Mouse (Mus musculus): ENCODE measurements at regions not wholly inside any gene's neighbourhood (a gene's known extent, or its start where the extent isn't known, plus 50 kb on each side); places are given as distances from the start of the nearest gene placed in this dataset.

DNA sequence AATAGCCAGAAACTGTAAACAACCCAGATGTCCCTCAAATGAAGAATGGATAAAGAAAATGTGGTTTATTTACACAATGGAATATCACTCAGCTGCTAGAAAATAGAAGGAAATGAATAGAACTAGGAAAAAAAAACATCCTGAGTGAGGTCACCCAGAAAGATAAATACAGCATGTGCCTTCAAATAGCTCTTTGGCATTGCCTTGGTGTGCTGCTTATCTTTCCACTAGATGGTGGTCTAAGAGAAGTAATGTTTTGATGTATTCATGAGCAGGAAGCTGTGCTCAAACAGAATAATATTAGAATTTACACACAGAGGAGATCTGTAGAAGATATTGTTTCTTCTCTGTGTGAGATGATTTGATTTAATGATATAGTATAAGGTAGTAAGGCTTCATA lies 78.8 kb downstream of the Zfp619 start:
- Histone ChIP-seq H3K4me3 (ENCODE audit: low read depth, low read length) (no peak overlapping the region), H3K27ac (ENCODE audit: low read depth, low read length) (no peak overlapping the region), H3K9me3 (ENCODE audit: control insufficient read depth, low read length) (no peaks in the 10 kb centered on the region), H3K36me3 (ENCODE audit: control insufficient read depth, insufficient read depth, low read length) (no peaks in the 10 kb centered on the region), H3K4me2 (replicated peaks; ENCODE audit: low read depth, low read length) (no peak overlapping the region), H3K9ac (ENCODE audit: low read depth, low read length) (no peak overlapping the region), H3K4me1 (replicated peaks; ENCODE audit: control insufficient read depth, insufficient read depth, low read length) (no peaks in the 10 kb centered on the region), H3K27me3 (ENCODE audit: control insufficient read depth, insufficient read depth, low read length) (no peaks in the 10 kb centered on the region)
- no peak for ATAC-seq (ENCODE audit: low FRiP score)
- DNase-seq (ENCODE audit: low spot score), result no peak

- WGBS, result 84% methylated on average over 4 of the region's 4 CpGs
Measured at GRCm38 (mm10) chr7:39613767-39614166, 96.2 kb downstream of the Zfp619 start.

DNA sequence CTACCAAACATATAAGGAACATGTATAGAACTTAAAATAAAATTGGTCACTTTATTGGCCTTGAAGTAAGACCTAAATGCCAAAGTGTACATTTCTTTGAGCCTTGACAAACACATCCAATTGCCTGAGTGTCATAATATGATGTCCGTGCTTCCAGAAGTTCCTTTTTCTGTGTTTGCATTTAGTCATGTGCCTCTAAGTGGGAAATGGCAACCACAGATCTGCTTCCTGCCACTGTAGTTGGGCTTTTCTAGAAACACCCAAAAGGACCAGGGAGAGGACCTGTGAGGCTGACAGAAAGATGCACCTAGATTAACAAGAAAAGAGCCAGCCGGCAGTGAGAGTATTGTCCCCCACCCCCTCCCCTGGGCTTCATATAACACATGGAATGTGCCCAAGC lies 97.5 kb downstream of the Zfp619 start:
- Histone ChIP-seq H3K27ac (ENCODE audit: low read depth, low read length) (no peak overlapping the region), H3K4me1 (replicated peaks; ENCODE audit: control insufficient read depth, insufficient read depth, low read length) (no peaks in the 10 kb centered on the region), H3K27me3 (ENCODE audit: control insufficient read depth, insufficient read depth, low read length) (no peaks in the 10 kb centered on the region), H3K9me3 (ENCODE audit: control insufficient read depth, low read length) (no peaks in the 10 kb centered on the region), H3K9ac (ENCODE audit: low read depth, low read length) (no peak overlapping the region), H3K4me2 (replicated peaks; ENCODE audit: low read depth, low read length) (no peak overlapping the region), H3K36me3 (ENCODE audit: control insufficient read depth, insufficient read depth, low read length) (no peaks in the 10 kb centered on the region), H3K4me3 (ENCODE audit: low read depth, low read length) (no peak overlapping the region)
- 90% methylated on average over 2 of the region's 2 CpGs for WGBS
- no peak for DNase-seq (ENCODE audit: low spot score)
- ATAC-seq (ENCODE audit: low FRiP score), result no peak

More at GRCm38 (mm10) chr7:39613767-39614166, 96.2 kb downstream of the Zfp619 start:
- ATAC-seq (ENCODE audit: low FRiP score) (no peak), DNase-seq (ENCODE audit: low spot score) (no peak)
- Histone ChIP-seq H3K4me3 (ENCODE audit: low read depth, low read length) (no peak overlapping the region), H3K4me2 (replicated peaks; ENCODE audit: low read depth, low read length) (no peak overlapping the region), H3K27ac (ENCODE audit: low read depth, low read length) (no peak overlapping the region), H3K36me3 (ENCODE audit: control insufficient read depth, insufficient read depth, low read length) (no peaks in the 10 kb centered on the region), H3K27me3 (ENCODE audit: control insufficient read depth, insufficient read depth, low read length) (no peaks in the 10 kb centered on the region), H3K9me3 (ENCODE audit: control insufficient read depth, low read length) (no peaks in the 10 kb centered on the region), H3K4me1 (replicated peaks; ENCODE audit: control insufficient read depth, insufficient read depth, low read length) (no peaks in the 10 kb centered on the region), H3K9ac (ENCODE audit: low read depth, low read length) (no peak overlapping the region)

DNA sequence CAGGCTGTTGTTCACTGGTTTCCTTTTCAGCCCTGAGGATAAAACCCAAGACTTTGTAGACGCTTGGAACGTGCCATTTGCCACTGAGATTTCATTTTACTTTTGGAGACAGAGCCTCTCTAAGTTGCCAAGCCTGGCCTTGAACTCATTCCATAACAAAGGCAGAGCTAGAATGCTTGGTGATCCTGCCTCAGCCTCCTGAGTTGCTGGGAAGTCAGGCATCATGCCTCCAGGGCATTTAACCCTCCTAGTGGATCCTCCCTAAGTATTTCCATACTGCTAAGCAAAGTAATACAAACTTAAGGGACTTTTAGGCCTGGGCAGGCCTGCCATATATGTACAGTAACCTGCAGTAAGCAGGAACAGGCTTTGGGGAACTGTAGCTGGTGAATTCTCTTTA lies 104.2 kb downstream of the Zfp619 start:
- Histone ChIP-seq H3K4me1 (replicated peaks; ENCODE audit: control insufficient read depth, insufficient read depth, low read length) (no peaks in the 10 kb centered on the region), H3K27me3 (ENCODE audit: control insufficient read depth, insufficient read depth, low read length) (no peaks in the 10 kb centered on the region), H3K9ac (ENCODE audit: low read depth, low read length) (no peak overlapping the region), H3K36me3 (ENCODE audit: control insufficient read depth, insufficient read depth, low read length) (no peaks in the 10 kb centered on the region), H3K4me2 (replicated peaks; ENCODE audit: low read depth, low read length) (no peak overlapping the region), H3K9me3 (ENCODE audit: control insufficient read depth, low read length) (no peaks in the 10 kb centered on the region), H3K4me3 (ENCODE audit: low read depth, low read length) (no peak overlapping the region), H3K27ac (ENCODE audit: low read depth, low read length) (no peak overlapping the region)
- 85% methylated on average over 2 of the region's 2 CpGs for WGBS
- DNase-seq (ENCODE audit: low spot score), result no peak
- ATAC-seq (ENCODE audit: low FRiP score), result no peak

DNA sequence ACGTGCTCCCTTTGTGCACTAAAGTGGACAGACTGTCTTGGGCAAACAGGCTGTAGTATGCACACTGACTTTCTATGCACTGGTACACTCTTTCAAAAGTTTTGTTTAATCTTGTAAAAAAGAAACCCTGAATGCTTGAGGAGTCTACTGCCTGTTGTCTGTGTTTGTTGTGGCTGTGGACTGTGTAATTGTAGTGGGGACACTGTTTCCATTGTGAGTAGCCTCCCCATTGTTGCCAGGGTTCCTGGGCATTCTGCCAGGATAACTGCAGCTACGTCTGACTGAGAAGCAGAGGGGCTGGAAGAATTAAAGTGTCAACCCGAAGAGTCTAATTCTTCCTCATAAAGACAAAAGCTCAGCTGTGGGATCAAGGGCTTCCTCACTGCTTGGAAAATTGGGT lies 115.3 kb downstream of the Zfp619 start:
- H3K9ac ChIP-seq (ENCODE audit: low read depth, low read length), result no peak overlapping the region
- no peaks in the 10 kb centered on the region for H3K9me3 ChIP-seq (ENCODE audit: control insufficient read depth, low read length)
- DNase-seq (ENCODE audit: low spot score), result peak; percentile 31
- peak; percentile 71 for ATAC-seq (ENCODE audit: low FRiP score)
- WGBS, result 29% methylated on average over 3 of the region's 3 CpGs
- H3K36me3 ChIP-seq (ENCODE audit: control insufficient read depth, insufficient read depth, low read length), result no peaks in the 10 kb centered on the region
- no peak overlapping the region for H3K4me3 ChIP-seq (ENCODE audit: low read depth, low read length)
- H3K27ac ChIP-seq (ENCODE audit: low read depth, low read length), result no peak overlapping the region
- no peak overlapping the region for H3K4me2 ChIP-seq (replicated peaks; ENCODE audit: low read depth, low read length)
- no peaks in the 10 kb centered on the region for H3K27me3 ChIP-seq (ENCODE audit: control insufficient read depth, insufficient read depth, low read length)
- H3K4me1 ChIP-seq (replicated peaks; ENCODE audit: control insufficient read depth, insufficient read depth, low read length), result no peaks in the 10 kb centered on the region

GRCm38 (mm10) chr7:39642333-39642732 lies 124.8 kb downstream of the Zfp619 start:
- H3K9ac ChIP-seq (ENCODE audit: low read depth, low read length), result no peak overlapping the region
- H3K36me3 ChIP-seq (ENCODE audit: control insufficient read depth, insufficient read depth, low read length), result no peaks in the 10 kb centered on the region
- H3K9me3 ChIP-seq (ENCODE audit: control insufficient read depth, low read length), result no peaks in the 10 kb centered on the region
- DNase-seq (ENCODE audit: low spot score) (no peak), ATAC-seq (ENCODE audit: low FRiP score) (no peak)
- no peak overlapping the region for H3K4me2 ChIP-seq (replicated peaks; ENCODE audit: low read depth, low read length)
- H3K4me3 ChIP-seq (ENCODE audit: low read depth, low read length), result no peak overlapping the region
- H3K27me3 ChIP-seq (ENCODE audit: control insufficient read depth, insufficient read depth, low read length), result no peaks in the 10 kb centered on the region
- 93% methylated on average over 4 of the region's 4 CpGs for WGBS
- H3K27ac ChIP-seq (ENCODE audit: low read depth, low read length), result no peak overlapping the region
- H3K4me1 ChIP-seq (replicated peaks; ENCODE audit: control insufficient read depth, insufficient read depth, low read length), result no peaks in the 10 kb centered on the region

- DNase-seq (ENCODE audit: low spot score) (no peak), ATAC-seq (ENCODE audit: low FRiP score) (no peak)
- H3K9ac ChIP-seq (ENCODE audit: low read depth, low read length), result no peak overlapping the region
- no peaks in the 10 kb centered on the region for H3K27me3 ChIP-seq (ENCODE audit: control insufficient read depth, insufficient read depth, low read length)
- H3K4me1 ChIP-seq (replicated peaks; ENCODE audit: control insufficient read depth, insufficient read depth, low read length), result no peaks in the 10 kb centered on the region
- H3K27ac ChIP-seq (ENCODE audit: low read depth, low read length), result no peak overlapping the region
- WGBS, result 53% methylated on average over 1 of the region's 1 CpGs
- H3K36me3 ChIP-seq (ENCODE audit: control insufficient read depth, insufficient read depth, low read length), result no peaks in the 10 kb centered on the region
- no peak overlapping the region for H3K4me3 ChIP-seq (ENCODE audit: low read depth, low read length)
- no peak overlapping the region for H3K4me2 ChIP-seq (replicated peaks; ENCODE audit: low read depth, low read length)
- no peaks in the 10 kb centered on the region for H3K9me3 ChIP-seq (ENCODE audit: control insufficient read depth, low read length)
Measured at GRCm38 (mm10) chr7:39643323-39643722, 125.8 kb downstream of the Zfp619 start.

GRCm38 (mm10) chr7:39650483-39651102 lies 133.0 kb downstream of the Zfp619 start:
- H3K27me3 ChIP-seq (ENCODE audit: control insufficient read depth, insufficient read depth, low read length), result no peaks in the 10 kb centered on the region
- H3K4me3 ChIP-seq (ENCODE audit: low read depth, low read length), result no peak overlapping the region
- DNase-seq (ENCODE audit: low spot score) (no peak), ATAC-seq (ENCODE audit: low FRiP score) (no peak)
- no peak overlapping the region for H3K27ac ChIP-seq (ENCODE audit: low read depth, low read length)
- no peaks in the 10 kb centered on the region for H3K4me1 ChIP-seq (replicated peaks; ENCODE audit: control insufficient read depth, insufficient read depth, low read length)
- no peaks in the 10 kb centered on the region for H3K36me3 ChIP-seq (ENCODE audit: control insufficient read depth, insufficient read depth, low read length)
- H3K9me3 ChIP-seq (ENCODE audit: control insufficient read depth, low read length), result no peaks in the 10 kb centered on the region
- no peak overlapping the region for H3K4me2 ChIP-seq (replicated peaks; ENCODE audit: low read depth, low read length)
- no peak overlapping the region for H3K9ac ChIP-seq (ENCODE audit: low read depth, low read length)
- 73% methylated on average over 6 of the region's 6 CpGs for WGBS

DNA sequence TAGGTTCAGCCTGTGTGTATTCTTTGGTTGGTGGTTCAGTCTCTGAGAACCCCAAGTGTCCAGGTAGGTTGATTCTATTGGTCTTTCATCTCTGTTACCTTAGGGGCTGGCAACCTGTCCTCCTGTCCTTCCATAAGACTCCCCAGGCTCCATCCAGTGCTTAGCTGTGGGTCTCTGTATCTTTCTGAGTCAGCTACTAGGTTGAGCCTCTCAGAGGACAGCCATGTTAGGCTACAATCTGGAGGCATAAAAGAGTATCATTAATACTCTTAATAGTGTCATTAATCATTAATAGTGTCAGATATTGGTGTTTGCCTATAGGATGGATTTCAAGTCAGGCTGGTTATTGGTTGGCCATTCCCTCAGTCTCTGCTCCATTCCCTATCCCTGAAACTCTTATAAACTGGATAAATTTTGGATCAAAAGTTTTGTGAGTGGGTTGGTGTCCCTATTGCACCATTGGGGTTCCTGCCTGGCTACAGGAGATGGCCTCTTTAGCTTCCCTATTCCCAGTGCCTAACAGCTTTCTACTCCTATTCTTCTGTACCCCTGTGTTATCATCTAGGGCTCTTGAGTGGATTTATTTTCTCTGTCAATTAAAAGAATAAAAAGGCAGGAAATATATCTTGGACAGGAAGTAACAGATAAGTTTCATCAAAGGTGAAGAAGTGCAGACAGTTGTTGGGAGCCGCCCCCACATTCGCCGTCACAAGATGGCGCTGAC lies 137.2 kb downstream of the Zfp619 start:
- Histone ChIP-seq H3K4me2 (replicated peaks; ENCODE audit: low read depth, low read length) (no peak overlapping the region), H3K4me3 (ENCODE audit: low read depth, low read length) (no peak overlapping the region), H3K27me3 (ENCODE audit: control insufficient read depth, insufficient read depth, low read length) (no peaks in the 10 kb centered on the region), H3K9me3 (ENCODE audit: control insufficient read depth, low read length) (no peaks in the 10 kb centered on the region), H3K9ac (ENCODE audit: low read depth, low read length) (no peak overlapping the region), H3K4me1 (replicated peaks; ENCODE audit: control insufficient read depth, insufficient read depth, low read length) (no peaks in the 10 kb centered on the region), H3K27ac (ENCODE audit: low read depth, low read length) (no peak overlapping the region), H3K36me3 (ENCODE audit: control insufficient read depth, insufficient read depth, low read length) (no peaks in the 10 kb centered on the region)
- 34% methylated on average over 4 of the region's 4 CpGs for WGBS
- ATAC-seq (ENCODE audit: low FRiP score), result peak; percentile 75
- DNase-seq (ENCODE audit: low spot score), result peak; percentile 25
